Mouse (Mus musculus) liver, embryonic 15.5 days (tissue): ENCODE results near the gene Pou3f1. TPM values are rescaled to one million over a fixed set of nuclear protein-coding genes. Genes with fewer than 3 reads are reported as not detected.
A peak's percentile ranks its signal among the peaks of the same experiment; 100 is the strongest.

Source experiments
- ATAC-seq: fragments of 200-750 bp; cut with Nextera tagmentation; 2 replicates; pipeline ENCODE4 v1.8.0; 2017; ENCODE audit warnings: moderate number of reproducible peaks, mild to moderate bottlenecking, moderate library complexity; ENCODE audit not compliant: insufficient read depth
- H3K27ac ChIP-seq: fragments of 300-500 bp; sonication (generic); replicated peaks from 2 replicates; pipeline ENCODE4 v1.5.1; 2015; ENCODE audit warnings: mild to moderate bottlenecking, inconsistent platforms
- H3K27me3 ChIP-seq: fragments of 300-500 bp; sonication (generic); 2 replicates; pipeline ENCODE4 v1.6.1; 2015; ENCODE audit warnings: mild to moderate bottlenecking, inconsistent platforms
- H3K36me3 ChIP-seq: fragments of 300-500 bp; sonication (generic); replicated peaks from 2 replicates; pipeline ENCODE4 v1.6.1; 2015; ENCODE audit warnings: moderate library complexity, mild to moderate bottlenecking, inconsistent platforms
- H3K4me1 ChIP-seq: fragments of 300-500 bp; sonication (generic); replicated peaks from 2 replicates; pipeline ENCODE4 v1.6.1; 2015; ENCODE audit warnings: inconsistent platforms
- H3K4me2 ChIP-seq: fragments of 300-500 bp; sonication (generic); 2 replicates; pipeline ENCODE4 v1.6.1; 2015; ENCODE audit warnings: moderate library complexity, mild to moderate bottlenecking, inconsistent platforms
- H3K4me3 ChIP-seq: fragments of 300-500 bp; sonication (generic); replicated peaks from 2 replicates; pipeline ENCODE4 v1.5.1; 2015; ENCODE audit warnings: mild to moderate bottlenecking, inconsistent platforms
- H3K9ac ChIP-seq: fragments of 300-500 bp; sonication (generic); 2 replicates; pipeline ENCODE4 v1.6.1; 2015; ENCODE audit warnings: moderate library complexity, mild to moderate bottlenecking, inconsistent platforms
- H3K9me3 ChIP-seq: fragments of 300-500 bp; sonication (generic); replicated peaks from 2 replicates; pipeline ENCODE4 v1.6.1; 2016; ENCODE audit warnings: inconsistent platforms
- WGBS: fragments of 180-500 bp; shearing (Covaris S2); methylation state at CpG from one replicate; pipeline ENCODE4 v1.1.7; 2015; ENCODE audit warnings: mixed read lengths; ENCODE audit not compliant: insufficient replicate concordance; 5-methylcytosine and 5-hydroxymethylcytosine counted together
- polyA plus RNA-seq: library from polyadenylated mRNA; unstranded; fragments of >200 nt; fragmentation: Nextera tagmentation; extraction: Ambion mirVana; gene quantifications from 2 replicates; pipeline ENCODE4 v1.2.1, GENCODE M21; 2015

Gene Pou3f1
- polyA plus RNA-seq, 1 experiment from 2014 or later, result not detected

DNA sequence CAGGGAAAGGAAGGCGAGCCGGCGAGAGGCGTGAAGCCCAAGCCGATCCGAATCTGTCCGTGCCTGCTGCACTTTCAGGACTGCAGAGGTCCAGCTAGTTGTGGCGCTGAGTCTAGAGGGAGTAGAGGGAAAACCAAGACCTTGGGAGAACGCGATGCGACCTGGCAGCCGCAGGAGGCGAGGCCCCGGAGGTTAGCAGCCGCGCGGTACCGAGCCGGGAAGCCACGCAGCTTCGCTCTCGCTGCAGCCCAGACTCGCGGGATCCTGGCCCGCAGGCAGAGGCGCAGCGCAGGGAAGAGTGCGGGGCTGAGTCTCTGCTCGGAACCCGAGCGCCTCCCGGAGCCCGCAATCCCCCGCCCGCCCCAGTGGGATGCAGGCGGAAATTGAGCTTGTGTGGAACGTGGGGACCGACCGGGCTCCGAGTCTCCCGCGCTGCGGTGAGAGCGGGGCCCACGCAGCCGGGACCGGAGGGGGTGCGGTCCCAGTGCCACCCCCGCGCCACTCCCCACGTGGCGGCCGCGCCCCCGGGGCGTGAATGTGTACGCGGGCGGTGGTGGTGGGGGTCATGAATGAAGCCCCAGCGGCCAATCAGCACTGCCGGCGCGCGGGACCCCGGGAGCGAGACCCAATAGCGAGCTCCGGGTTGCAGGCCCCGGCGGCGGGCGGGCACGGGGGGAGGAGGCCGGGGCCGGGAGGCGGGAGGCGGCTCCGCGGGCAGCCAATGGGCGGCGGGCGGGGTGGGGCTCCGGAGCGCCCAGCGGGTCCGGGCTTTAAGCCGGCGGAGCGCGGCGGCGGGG is 445 bp downstream of the Pou3f1 start:
- Histone ChIP-seq H3K4me2 (peak overlapping the region; percentile 76), H3K27ac (no peak overlapping the region), H3K9me3 (no peaks in the 10 kb centered on the region), H3K9ac (no peak overlapping the region), H3K4me1 (peaks cover 26% of the 10 kb centered on the region), H3K27me3 (peaks cover 100% of the 10 kb centered on the region), H3K4me3 (peak overlapping the region; percentile 57), H3K36me3 (no peaks in the 10 kb centered on the region)
- ATAC-seq, result peak; percentile 80
- WGBS, result under 1% methylated on average over 88 of the region's 92 CpGs

DNA sequence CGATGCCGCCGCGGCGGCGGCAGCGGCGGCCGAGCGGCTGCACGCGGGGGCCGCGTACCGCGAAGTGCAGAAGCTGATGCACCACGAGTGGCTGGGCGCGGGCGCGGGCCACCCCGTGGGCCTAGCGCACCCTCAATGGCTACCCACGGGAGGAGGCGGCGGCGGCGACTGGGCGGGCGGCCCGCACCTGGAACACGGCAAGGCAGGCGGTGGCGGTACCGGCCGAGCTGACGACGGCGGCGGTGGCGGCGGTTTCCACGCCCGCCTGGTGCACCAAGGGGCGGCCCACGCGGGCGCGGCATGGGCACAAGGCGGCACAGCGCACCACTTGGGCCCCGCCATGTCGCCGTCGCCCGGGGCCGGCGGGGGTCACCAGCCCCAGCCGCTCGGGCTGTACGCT is 1.2 kb downstream of the Pou3f1 start:
- Histone ChIP-seq H3K27ac (no peak overlapping the region), H3K27me3 (peaks cover 100% of the 10 kb centered on the region), H3K4me1 (peaks cover 26% of the 10 kb centered on the region), H3K36me3 (no peaks in the 10 kb centered on the region), H3K9me3 (no peaks in the 10 kb centered on the region), H3K4me3 (peak overlapping the region; percentile 57), H3K4me2 (peak overlapping the region; percentile 76), H3K9ac (no peak overlapping the region)
- no peak for ATAC-seq
- WGBS, result 3% methylated on average over 57 of the region's 61 CpGs

DNA sequence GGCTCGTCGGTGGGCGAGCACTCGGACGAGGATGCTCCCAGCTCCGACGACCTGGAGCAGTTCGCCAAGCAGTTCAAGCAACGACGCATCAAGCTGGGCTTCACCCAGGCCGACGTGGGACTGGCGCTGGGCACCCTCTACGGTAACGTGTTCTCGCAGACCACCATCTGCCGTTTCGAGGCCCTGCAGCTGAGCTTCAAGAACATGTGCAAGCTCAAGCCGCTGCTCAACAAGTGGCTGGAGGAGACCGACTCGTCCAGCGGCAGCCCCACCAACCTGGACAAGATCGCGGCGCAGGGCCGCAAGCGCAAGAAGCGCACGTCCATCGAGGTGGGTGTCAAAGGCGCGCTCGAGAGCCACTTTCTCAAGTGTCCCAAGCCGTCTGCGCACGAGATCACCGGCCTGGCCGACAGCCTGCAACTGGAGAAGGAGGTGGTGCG is 1.8 kb downstream of the Pou3f1 start:
- 3% methylated on average over 39 of the region's 39 CpGs for WGBS
- Histone ChIP-seq H3K4me1 (peaks cover 26% of the 10 kb centered on the region), H3K27ac (no peak overlapping the region), H3K4me3 (peak overlapping the region; percentile 57), H3K4me2 (0 out of 2 replicates have a peak overlapping the region, but pooled peaks have one; percentile 5), H3K9ac (no peak overlapping the region), H3K36me3 (no peaks in the 10 kb centered on the region), H3K27me3 (peaks cover 100% of the 10 kb centered on the region), H3K9me3 (no peaks in the 10 kb centered on the region)
- no peak for ATAC-seq

DNA sequence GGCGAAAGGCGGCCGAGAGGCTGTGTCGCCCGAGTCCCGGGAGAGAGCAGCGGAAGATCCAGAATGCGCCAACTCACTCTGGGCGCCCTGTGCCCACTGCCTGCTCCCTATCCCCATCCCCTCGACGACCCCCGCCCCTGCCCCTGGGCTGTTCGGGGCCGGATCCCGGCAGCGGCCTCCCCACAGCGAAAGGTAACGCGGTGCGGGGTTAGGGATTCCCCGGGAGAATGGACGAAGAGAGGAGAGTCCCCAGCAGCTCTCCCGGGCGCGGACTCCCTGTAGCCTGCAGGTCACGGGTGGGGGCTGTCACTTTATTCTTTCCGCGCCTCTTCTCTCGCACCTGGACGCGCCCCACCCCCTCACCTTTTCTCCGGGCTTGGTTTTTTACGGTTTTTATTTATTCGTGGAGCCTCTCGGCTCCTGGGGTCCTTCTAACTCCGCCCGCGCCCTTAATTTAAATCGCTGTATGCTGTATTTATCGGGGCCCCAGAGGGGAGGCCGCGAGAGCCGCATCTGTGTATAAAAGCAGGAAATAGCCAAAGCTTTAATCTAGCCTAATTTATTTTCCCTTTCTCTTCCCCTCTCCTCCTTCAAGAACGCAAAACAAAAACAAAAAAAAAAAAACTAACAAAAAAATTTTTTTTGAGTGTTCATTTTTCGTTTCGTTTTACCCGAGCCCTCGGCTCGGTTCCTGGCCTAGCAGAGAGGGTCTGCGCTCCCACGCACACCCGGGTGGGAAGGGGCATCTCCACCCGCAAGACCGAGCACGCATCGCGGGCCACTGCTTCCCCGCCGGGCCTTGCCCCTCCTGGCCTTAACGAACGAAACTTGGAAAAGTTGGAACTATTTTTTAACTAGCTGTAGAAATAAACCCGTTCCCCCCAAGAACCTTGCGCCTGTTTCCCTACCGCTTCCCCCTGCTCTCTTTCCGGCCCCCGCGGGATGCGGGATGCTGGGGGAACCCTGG is 2.9 kb downstream of the Pou3f1 start:
- ATAC-seq, result no peak
- no peak overlapping the region for H3K4me2 ChIP-seq
- 3% methylated on average over 68 of the region's 68 CpGs for WGBS
- peaks cover 26% of the 10 kb centered on the region for H3K4me1 ChIP-seq
- H3K4me3 ChIP-seq, result 0 out of 2 replicates have a peak overlapping the region, but pooled peaks have one; percentile 4
- no peaks in the 10 kb centered on the region for H3K9me3 ChIP-seq
- no peak overlapping the region for H3K9ac ChIP-seq
- no peak overlapping the region for H3K27ac ChIP-seq
- no peaks in the 10 kb centered on the region for H3K36me3 ChIP-seq
- peaks cover 100% of the 10 kb centered on the region for H3K27me3 ChIP-seq

DNA sequence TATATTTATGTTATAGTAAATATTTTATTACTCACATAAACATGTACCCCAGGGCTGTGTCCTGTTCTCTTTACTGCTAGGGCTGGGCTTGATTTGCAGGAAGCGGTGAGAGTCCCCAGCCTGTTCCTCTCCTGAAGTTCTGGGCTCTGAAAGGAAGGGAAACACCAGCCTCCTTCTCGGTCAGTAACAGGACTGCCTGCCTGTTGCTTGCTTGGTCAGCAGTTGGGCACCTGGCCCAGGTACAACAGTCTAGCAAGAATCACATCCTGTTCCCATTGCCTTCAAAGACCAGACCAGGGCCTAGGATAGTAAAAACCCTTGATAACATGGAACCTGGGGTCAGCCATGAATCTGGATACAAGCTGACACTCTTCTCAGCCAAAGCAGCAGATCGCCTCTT is 4.0 kb downstream of the Pou3f1 start:
- Histone ChIP-seq H3K4me2 (no peak overlapping the region), H3K4me3 (no peak overlapping the region), H3K9ac (no peak overlapping the region), H3K4me1 (peaks cover 26% of the 10 kb centered on the region), H3K27me3 (peaks cover 100% of the 10 kb centered on the region), H3K27ac (no peak overlapping the region), H3K9me3 (no peaks in the 10 kb centered on the region), H3K36me3 (no peaks in the 10 kb centered on the region)
- no peak for ATAC-seq
- WGBS, result 26% methylated on average over 3 of the region's 3 CpGs

DNA sequence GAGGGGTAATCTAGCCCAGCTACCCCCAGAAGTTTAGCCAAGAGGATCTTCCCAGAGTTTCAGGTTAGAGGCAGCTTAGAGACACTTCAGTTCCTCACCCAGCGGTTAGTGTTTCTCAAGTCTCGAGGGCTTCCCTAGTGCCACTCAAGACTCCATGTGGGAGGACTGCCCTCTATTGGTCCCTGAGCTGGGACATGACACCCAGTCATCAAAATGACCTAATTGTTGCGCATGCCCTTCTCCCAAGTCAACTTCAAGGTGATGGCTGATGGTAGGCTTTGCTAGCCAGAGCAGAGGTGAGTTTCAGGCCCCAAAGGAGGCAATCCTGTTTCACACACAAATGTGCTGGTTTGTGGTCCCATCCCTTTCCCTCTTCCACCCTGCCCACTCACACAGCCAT is 6.4 kb downstream of the Pou3f1 start:
- WGBS, result 27% methylated on average over 3 of the region's 3 CpGs
- peaks cover 9% of the 10 kb centered on the region for H3K4me1 ChIP-seq
- H3K27me3 ChIP-seq, result peaks cover 98% of the 10 kb centered on the region
- H3K9me3 ChIP-seq, result no peaks in the 10 kb centered on the region
- H3K36me3 ChIP-seq, result no peaks in the 10 kb centered on the region
- no peak overlapping the region for H3K27ac ChIP-seq
- H3K9ac ChIP-seq, result no peak overlapping the region
- H3K4me3 ChIP-seq, result no peak overlapping the region
- no peak for ATAC-seq
- no peak overlapping the region for H3K4me2 ChIP-seq

DNA sequence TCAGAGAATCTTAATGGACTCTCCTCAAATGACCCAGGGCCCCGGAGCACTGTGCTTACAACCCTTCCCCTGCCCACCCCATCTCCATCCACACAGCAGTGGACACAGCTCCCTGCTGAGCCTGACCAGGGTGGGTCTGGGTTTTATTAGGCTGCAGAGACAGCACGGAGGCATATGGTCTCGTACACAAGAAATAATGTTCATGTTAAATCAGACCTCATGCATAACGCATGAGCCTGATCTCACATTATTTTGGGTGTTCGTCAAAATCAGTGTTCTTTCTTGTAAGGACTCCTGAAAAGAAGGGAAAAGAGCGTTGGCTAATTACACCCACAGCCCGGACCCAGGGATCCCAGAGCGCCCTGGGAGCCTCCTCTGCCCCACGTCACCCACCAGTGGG is 7.6 kb downstream of the Pou3f1 start:
- peaks cover 98% of the 10 kb centered on the region for H3K27me3 ChIP-seq
- H3K36me3 ChIP-seq, result no peaks in the 10 kb centered on the region
- 62% methylated on average over 9 of the region's 9 CpGs for WGBS
- no peak overlapping the region for H3K4me3 ChIP-seq
- H3K9ac ChIP-seq, result no peak overlapping the region
- ATAC-seq, result no peak
- H3K4me1 ChIP-seq, result no peaks in the 10 kb centered on the region; the same call in 1 of the 2 replicates
- no peak overlapping the region for H3K27ac ChIP-seq
- H3K9me3 ChIP-seq, result no peaks in the 10 kb centered on the region
- H3K4me2 ChIP-seq, result no peak overlapping the region

DNA sequence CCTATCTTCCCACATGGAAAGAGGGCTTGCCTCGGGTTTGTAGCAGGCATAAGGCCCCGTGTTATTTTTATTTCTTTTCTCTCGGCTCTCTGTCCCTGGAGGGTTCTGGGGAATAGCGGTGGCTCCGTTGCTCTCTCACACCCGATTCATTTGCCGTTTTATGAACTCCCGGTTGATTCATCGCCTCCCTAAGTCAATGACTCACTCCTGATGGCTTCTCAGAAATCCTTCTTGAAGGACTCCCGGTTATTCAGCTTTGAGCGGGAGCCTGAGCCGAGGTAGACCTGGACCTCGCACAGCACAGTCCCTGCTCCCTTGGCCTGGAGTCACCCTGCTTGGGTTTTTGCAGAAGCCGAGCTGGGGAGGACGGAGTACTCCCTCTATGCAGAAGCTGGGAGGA is 8.0 kb downstream of the Pou3f1 start:
- H3K9ac ChIP-seq, result no peak overlapping the region
- ATAC-seq, result no peak
- no peak overlapping the region for H3K4me3 ChIP-seq
- peaks cover 97% of the 10 kb centered on the region for H3K27me3 ChIP-seq
- WGBS, result 62% methylated on average over 15 of the region's 15 CpGs
- no peak overlapping the region for H3K27ac ChIP-seq
- no peaks in the 10 kb centered on the region for H3K4me1 ChIP-seq
- H3K9me3 ChIP-seq, result no peaks in the 10 kb centered on the region
- no peaks in the 10 kb centered on the region for H3K36me3 ChIP-seq
- H3K4me2 ChIP-seq, result no peak overlapping the region

DNA sequence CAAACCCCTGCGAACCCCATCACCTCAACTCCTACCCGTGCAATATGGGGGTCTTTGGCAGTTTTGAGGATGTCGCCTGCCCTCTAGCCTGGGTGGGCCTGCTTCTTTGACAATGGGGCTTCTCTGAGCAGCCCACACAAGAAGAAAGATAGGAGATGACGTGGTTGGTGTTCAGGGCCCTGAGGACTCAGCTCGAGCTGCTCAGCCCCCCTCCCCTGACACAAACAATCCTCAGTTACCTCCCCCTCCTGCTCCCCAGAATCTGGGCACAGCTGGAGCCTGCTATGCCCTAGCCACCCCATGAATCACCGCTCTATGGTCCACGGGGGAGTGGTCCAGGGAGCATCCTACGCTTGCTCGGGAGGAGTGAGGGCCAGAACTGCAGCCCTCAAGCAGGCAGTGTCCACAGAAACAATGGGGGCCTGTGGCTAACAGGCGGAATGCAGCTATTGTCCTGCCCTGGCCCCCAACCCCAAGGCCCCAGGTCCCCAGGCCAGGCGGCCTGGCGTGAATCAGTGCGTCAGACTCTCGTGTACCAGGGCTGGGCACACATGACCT is 10.9 kb downstream of the Pou3f1 start:
- Histone ChIP-seq H3K4me3 (no peak overlapping the region), H3K27me3 (peaks cover 96% of the 10 kb centered on the region)
- ATAC-seq, result no peak

DNA sequence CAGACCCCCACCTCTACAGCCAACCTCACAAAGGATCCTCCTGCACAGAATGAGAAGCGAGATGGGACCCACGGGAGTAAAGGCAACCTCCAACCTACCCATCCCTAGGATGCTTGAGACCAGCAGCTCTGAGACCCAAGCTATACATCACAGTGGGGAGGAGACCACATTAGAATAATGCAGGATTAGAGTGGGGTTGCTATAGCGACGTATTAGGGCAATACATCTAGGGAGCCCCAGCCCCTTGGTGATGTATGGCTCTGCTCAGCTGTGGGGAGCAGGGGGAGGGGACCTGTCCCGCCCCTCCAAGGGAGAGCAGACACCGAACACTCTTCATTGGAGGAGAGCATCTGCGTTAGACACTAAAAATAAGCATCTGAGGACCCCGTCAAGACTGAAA is 11.5 kb downstream of the Pou3f1 start:
- Histone ChIP-seq H3K9me3 (no peaks in the 10 kb centered on the region), H3K4me2 (no peak overlapping the region), H3K4me3 (no peak overlapping the region), H3K9ac (no peak overlapping the region), H3K27me3 (peaks cover 96% of the 10 kb centered on the region), H3K36me3 (no peaks in the 10 kb centered on the region), H3K27ac (no peak overlapping the region), H3K4me1 (no peaks in the 10 kb centered on the region)
- WGBS, result 20% methylated on average over 8 of the region's 8 CpGs
- ATAC-seq, result no peak

More for the DNA sequence above, 10.9 kb downstream of the Pou3f1 start:
- Histone ChIP-seq H3K36me3 (no peaks in the 10 kb centered on the region), H3K27ac (no peak overlapping the region), H3K4me2 (no peak overlapping the region), H3K9ac (no peak overlapping the region), H3K4me1 (no peaks in the 10 kb centered on the region), H3K9me3 (no peaks in the 10 kb centered on the region)
- WGBS, result 34% methylated on average over 14 of the region's 14 CpGs

DNA sequence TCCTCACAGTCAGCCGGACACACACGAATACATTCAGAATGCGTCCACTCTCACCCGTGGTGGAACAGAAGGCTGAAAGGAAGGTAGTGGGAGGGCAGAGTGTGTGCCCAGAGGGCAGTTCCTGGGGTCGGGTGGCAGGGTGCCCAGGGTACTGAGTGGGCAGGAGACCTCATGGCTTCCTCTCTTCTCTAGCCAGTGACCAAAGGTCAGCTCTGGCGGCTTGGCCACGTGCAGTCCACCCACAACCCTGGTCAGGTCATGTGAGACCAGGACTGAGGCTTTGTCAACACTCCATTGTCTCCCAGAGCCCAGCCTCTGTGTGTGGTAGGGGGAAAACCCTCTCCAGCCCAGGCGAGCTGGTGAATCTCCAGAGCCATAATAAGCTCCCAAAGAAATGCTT is 13.6 kb downstream of the Pou3f1 start:
- Histone ChIP-seq H3K9ac (no peak overlapping the region), H3K4me3 (no peak overlapping the region), H3K27me3 (peaks cover 92% of the 10 kb centered on the region), H3K9me3 (no peaks in the 10 kb centered on the region), H3K4me1 (no peaks in the 10 kb centered on the region), H3K27ac (no peak overlapping the region), H3K36me3 (no peaks in the 10 kb centered on the region), H3K4me2 (no peak overlapping the region)
- 51% methylated on average over 8 of the region's 8 CpGs for WGBS
- ATAC-seq, result no peak
